Mouse (Mus musculus) adrenal gland, postnatal 0 days (tissue): ENCODE data around the gene Saa4. TPM values are rescaled to one million over a fixed set of nuclear protein-coding genes. Genes with fewer than 3 reads are reported as not detected.

Source experiments
- polyA plus RNA-seq: library from polyadenylated mRNA; unstranded; fragments of >200 nt; fragmentation: Nextera tagmentation; extraction: Ambion mirVana; gene quantifications from 2 replicates; pipeline ENCODE4 v1.2.1, GENCODE M21; 2015

The Saa4 gene
- 0.10 and 0.16 TPM in 2 replicates for polyA plus RNA-seq

DNA sequence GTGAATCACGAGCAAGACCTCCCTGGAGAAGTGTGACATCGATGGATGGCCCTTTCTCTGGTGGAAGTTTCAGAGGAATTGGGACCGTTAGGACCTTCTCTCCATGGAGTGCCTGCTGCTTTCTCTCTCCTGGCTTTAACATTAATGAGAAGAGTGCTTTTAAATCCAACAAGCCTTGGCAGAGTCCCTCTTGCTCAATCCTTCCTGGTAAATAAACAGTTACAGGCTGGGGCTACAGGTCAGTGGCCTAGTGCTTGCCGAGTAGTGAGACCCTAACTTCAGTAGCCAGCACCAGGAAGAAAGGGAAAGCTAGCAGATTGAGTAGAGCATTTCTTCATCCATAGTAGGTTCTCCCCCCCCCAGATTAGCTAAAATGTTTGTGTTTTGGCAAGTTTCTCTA is at the start of gene Saa4:
Gene Saa4, minus strand, starts transcription at position 146 of the 400 bp plus-strand sequence.

DNA sequence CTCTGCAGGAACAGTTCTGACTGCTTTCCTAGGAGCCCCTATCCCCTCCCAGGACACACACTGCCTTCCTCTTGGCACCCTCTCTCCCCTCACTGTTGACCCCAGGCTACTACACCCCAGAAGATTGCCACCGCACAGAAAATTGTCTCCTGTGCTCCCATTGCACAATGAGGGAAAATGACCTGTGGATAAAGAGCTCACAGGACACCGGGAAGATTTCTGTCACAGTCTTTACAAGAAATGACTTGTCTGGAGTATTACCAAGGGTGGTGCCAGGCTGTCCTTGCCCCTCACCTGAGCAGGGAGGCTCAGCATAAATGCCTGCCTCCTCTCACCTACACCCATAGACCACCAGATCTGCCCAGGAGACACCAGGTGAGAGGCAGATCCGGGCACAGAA is 19.1 kb upstream of the Saa4 start, which contains the start of gene Saa2:
Gene Saa2, plus strand, starts transcription at position 301 of the 400 bp plus-strand sequence.

DNA sequence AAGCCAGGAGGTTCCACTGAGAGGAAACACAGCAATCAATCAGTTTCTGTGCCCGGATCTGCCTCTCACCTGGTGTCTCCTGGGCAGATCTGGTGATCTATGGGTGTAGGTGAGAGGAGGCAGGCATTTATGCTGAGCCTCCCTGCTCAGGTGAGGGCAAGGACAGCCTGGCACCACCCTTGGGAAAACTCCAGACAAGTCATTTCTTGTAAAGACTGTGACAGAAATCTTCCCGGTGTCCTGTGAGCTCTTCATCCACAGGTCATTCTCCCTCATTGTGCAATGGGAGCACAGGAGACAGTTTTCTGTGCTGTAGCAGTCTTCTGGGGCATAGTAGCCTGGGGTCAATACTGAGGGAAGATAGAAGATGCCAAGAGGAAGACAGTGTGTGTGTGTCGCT is 10.5 kb upstream of the Saa4 start, which contains the start of gene Saa1:
Gene Saa1, minus strand, starts transcription at position 101 of the 400 bp plus-strand sequence.

DNA sequence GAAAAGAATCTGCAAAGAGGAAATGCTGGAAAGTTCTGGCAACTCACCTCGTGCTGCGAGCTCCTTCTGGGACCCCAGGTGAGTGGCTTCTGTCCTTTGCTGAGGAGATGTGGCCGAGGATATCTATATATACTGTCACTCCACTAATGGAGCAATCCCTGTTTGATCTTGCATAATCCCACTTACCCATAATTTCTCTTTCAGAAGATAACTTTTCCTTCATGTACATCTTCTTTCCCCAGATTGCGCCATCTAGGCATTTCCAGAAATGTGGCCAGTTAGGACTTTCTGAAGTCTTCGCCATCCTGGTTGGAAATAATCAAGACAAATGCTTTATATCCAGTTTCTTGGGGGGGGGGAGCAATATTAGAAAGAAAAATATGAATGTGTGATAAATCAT is 16.8 kb downstream of the Saa4 start, which contains the start of gene Saa3:
Gene Saa3, minus strand, starts transcription at position 101 of the 400 bp plus-strand sequence.

DNA sequence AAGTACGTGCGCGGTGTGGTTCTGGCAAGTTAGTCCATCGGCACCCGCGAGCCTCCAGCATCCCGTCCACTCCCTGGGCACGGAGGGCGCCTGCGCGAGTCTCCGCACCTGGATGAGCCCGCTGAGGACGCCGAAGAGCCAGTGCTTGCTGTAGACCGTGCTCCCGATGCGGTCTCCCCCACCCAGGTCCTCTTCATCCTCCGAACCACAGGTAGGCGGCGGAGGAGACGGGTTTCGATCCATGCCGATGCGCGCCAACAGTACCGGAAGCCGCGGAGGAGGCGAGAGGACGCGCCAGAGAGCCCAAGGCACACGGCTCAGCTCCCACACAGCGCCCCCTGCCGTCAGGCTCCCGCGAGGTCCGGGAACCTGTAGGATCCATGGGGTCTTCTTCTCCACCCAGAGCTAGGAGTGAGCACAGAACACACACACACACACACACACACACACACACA is 22.0 kb downstream of the Saa4 start, which contains the start of gene Saal1:
Gene Saal1, minus strand, starts transcription at position 291 of the 455 bp plus-strand sequence.

Other genes starting within 250 kb of the Saa4 start
- 19.4 and 20.8 TPM in 2 replicates for gene Sergef, start 92.8 kb downstream of the Saa4 start, polyA plus RNA-seq
- gene Tph1, start 60.1 kb downstream of the Saa4 start, polyA plus RNA-seq: 0.30 and 0.88 TPM in 2 replicates
- 17.0 and 18.3 TPM in 2 replicates for gene Saal1, start 21.9 kb downstream of the Saa4 start, polyA plus RNA-seq
- gene Saa3, start 16.9 kb downstream of the Saa4 start, polyA plus RNA-seq: 4.6 and 6.6 TPM in 2 replicates
- 0.80 and 0.90 TPM in 2 replicates for gene Saa1, start 10.4 kb upstream of the Saa4 start, polyA plus RNA-seq
- not detected in 2 replicates for gene Saa2, start 19.2 kb upstream of the Saa4 start, polyA plus RNA-seq
- gene Hps5, start 63.5 kb upstream of the Saa4 start, polyA plus RNA-seq: 9.0 and 10.7 TPM in 2 replicates
- 29.6 and 38.2 TPM in 2 replicates for gene Gtf2h1, start 63.5 kb upstream of the Saa4 start, polyA plus RNA-seq
- gene Ldha, start 108.9 kb upstream of the Saa4 start, polyA plus RNA-seq: 393 and 485 TPM in 2 replicates
- not detected in 2 replicates for gene Ldhc, start 128.6 kb upstream of the Saa4 start, polyA plus RNA-seq
- gene Tsg101, start 187.4 kb upstream of the Saa4 start, polyA plus RNA-seq: 155 and 169 TPM in 2 replicates
- 5.2 and 8.9 TPM in 2 replicates for gene Uevld, start 225.9 kb upstream of the Saa4 start, polyA plus RNA-seq